Mouse (Mus musculus) lung, adult 2 months (tissue): ENCODE measurements around the gene Col16a1.

Experiments used
- CTCF ChIP-seq: fragments of 200-500 bp; IDR thresholded peaks from 2 replicates; pipeline ENCODE4 v1.5.1; 2011; ENCODE audit warnings: mild to moderate bottlenecking, low read length, control low read depth; ENCODE audit not compliant: insufficient read depth
- POLR2A ChIP-seq: fragments of 200-500 bp; IDR thresholded peaks from 2 replicates; pipeline ENCODE4 v1.6.1; 2011; ENCODE audit warnings: low read depth, mild to moderate bottlenecking, control low read depth, low read length, borderline replicate concordance; ENCODE audit errors: extremely low read depth

GRCm38 (mm10) chr4:130044211-130044610 is 3.4 kb upstream of the Col16a1 start:
- TF ChIP-seq POLR2A (no peak), CTCF (no peak)
